Mouse (Mus musculus) stomach, embryonic 16.5 days (tissue): ENCODE measurements around the gene Vangl1. TPM values are rescaled to one million over a fixed set of nuclear protein-coding genes. Genes with fewer than 3 reads are reported as not detected.

Source experiments
- ATAC-seq: fragments of 200-750 bp; cut with Nextera tagmentation; 2 replicates; pipeline ENCODE4 v1.8.0; 2017; ENCODE audit warnings: moderate number of reproducible peaks, moderate TSS enrichment; ENCODE audit not compliant: insufficient read depth, low FRiP score
- H3K27ac ChIP-seq: fragments of 300-500 bp; sonication (generic); 2 replicates; pipeline ENCODE4 v1.5.1; 2014; ENCODE audit warnings: low read length
- H3K27me3 ChIP-seq: fragments of 300-500 bp; sonication (generic); 2 replicates; pipeline ENCODE4 v1.6.1; 2014; ENCODE audit warnings: low read length, control low read depth, mixed read lengths; ENCODE audit not compliant: control insufficient read depth, insufficient read depth
- H3K36me3 ChIP-seq: fragments of 300-500 bp; sonication (generic); 2 replicates; pipeline ENCODE4 v1.6.1; 2014; ENCODE audit warnings: low read length; ENCODE audit not compliant: control insufficient read depth, insufficient read depth
- H3K4me1 ChIP-seq: fragments of 300-500 bp; sonication (generic); 2 replicates; pipeline ENCODE4 v1.6.1; 2014; ENCODE audit warnings: low read length, control low read depth, mixed read lengths; ENCODE audit not compliant: control insufficient read depth, insufficient read depth
- H3K4me2 ChIP-seq: fragments of 300-500 bp; sonication (generic); 2 replicates; pipeline ENCODE4 v1.6.1; 2014; ENCODE audit warnings: low read depth, low read length, mixed read lengths
- H3K4me3 ChIP-seq: fragments of 300-500 bp; sonication (generic); replicated peaks from 2 replicates; pipeline ENCODE4 v1.5.1; 2014; ENCODE audit warnings: mild to moderate bottlenecking, low read length
- H3K9ac ChIP-seq: fragments of 300-500 bp; sonication (generic); 2 replicates; pipeline ENCODE4 v1.6.1; 2014; ENCODE audit warnings: low read length
- H3K9me3 ChIP-seq: fragments of 300-500 bp; sonication (generic); replicated peaks from 2 replicates; pipeline ENCODE4 v1.6.1; 2016; ENCODE audit warnings: low read length, control low read depth; ENCODE audit not compliant: control insufficient read depth
- WGBS: fragments of 180-500 bp; shearing (Covaris S2); extraction: QIAGEN DNeasy Blood & Tissue Kit; methylation state at CpG from one replicate; pipeline ENCODE4 v1.1.7; 2014; 5-methylcytosine and 5-hydroxymethylcytosine counted together
- polyA plus RNA-seq: library from polyadenylated mRNA; unstranded; fragments of >200 nt; fragmentation: Nextera tagmentation; extraction: Ambion mirVana; gene quantifications from 2 replicates; pipeline ENCODE4 v1.2.1, GENCODE M21; 2015

Gene Vangl1
- polyA plus RNA-seq, 1 experiment from 2014 or later: 30.7 TPM

- H3K9ac ChIP-seq: peak overlapping the region; percentile 25; the same call in 1 of the 2 replicates
- H3K27ac ChIP-seq: peak overlapping the region; percentile 75
- 18% methylated on average over 11 of the region's 11 CpGs for WGBS
- no peak for ATAC-seq
- no peaks in the 10 kb centered on the region for H3K36me3 ChIP-seq
- H3K9me3 ChIP-seq: no peaks in the 10 kb centered on the region
- H3K4me3 ChIP-seq: no peak overlapping the region
- peaks cover 64% of the 10 kb centered on the region for H3K4me1 ChIP-seq
- H3K27me3 ChIP-seq: no peaks in the 10 kb centered on the region
- H3K4me2 ChIP-seq: peak overlapping the region; percentile 35
Measured at GRCm38 (mm10) chr3:102194291-102195051, 10.0 kb downstream of the Vangl1 start.

GRCm38 (mm10) chr3:102193488-102194290 is 10.8 kb downstream of the Vangl1 start:
- H3K4me3 ChIP-seq: no peak overlapping the region
- H3K36me3 ChIP-seq: no peaks in the 10 kb centered on the region
- peak; percentile 54; the same call in 1 of the 2 replicates for ATAC-seq
- no peaks in the 10 kb centered on the region for H3K9me3 ChIP-seq
- 18% methylated on average over 20 of the region's 20 CpGs for WGBS
- peak overlapping the region; percentile 75 for H3K27ac ChIP-seq
- H3K27me3 ChIP-seq: no peaks in the 10 kb centered on the region
- peak overlapping the region; percentile 27 for H3K9ac ChIP-seq
- H3K4me1 ChIP-seq: peaks cover 64% of the 10 kb centered on the region
- H3K4me2 ChIP-seq: peak overlapping the region; percentile 35

- H3K4me3 ChIP-seq: no peak overlapping the region
- ATAC-seq: peak; percentile 12; the same call in 1 of the 2 replicates
- peaks cover 55% of the 10 kb centered on the region for H3K4me1 ChIP-seq
- WGBS: 52% methylated on average over 2 of the region's 2 CpGs
- peak overlapping the region; percentile 75; the same call in 1 of the 2 replicates for H3K27ac ChIP-seq
- H3K9me3 ChIP-seq: no peaks in the 10 kb centered on the region
- H3K36me3 ChIP-seq: no peaks in the 10 kb centered on the region
- H3K4me2 ChIP-seq: no peak overlapping the region
- no peaks in the 10 kb centered on the region for H3K27me3 ChIP-seq
- peak overlapping the region; percentile 13; the same call in 1 of the 2 replicates for H3K9ac ChIP-seq
Measured at GRCm38 (mm10) chr3:102192621-102193020, 11.9 kb downstream of the Vangl1 start.

- Histone ChIP-seq H3K4me3 (no peak overlapping the region), H3K27ac (peak overlapping the region; percentile 12), H3K9ac (no peak overlapping the region), H3K4me1 (peaks cover 51% of the 10 kb centered on the region), H3K9me3 (no peaks in the 10 kb centered on the region), H3K36me3 (no peaks in the 10 kb centered on the region), H3K27me3 (no peaks in the 10 kb centered on the region), H3K4me2 (no peak overlapping the region)
- no peak for ATAC-seq
- WGBS: 58% methylated on average over 3 of the region's 3 CpGs
Measured at GRCm38 (mm10) chr3:102191575-102191974, 12.9 kb downstream of the Vangl1 start.

- ATAC-seq: no peak
- H3K4me1 ChIP-seq: peaks cover 45% of the 10 kb centered on the region
- no peaks in the 10 kb centered on the region for H3K36me3 ChIP-seq
- no peak overlapping the region for H3K27ac ChIP-seq
- H3K9me3 ChIP-seq: peaks cover 6% of the 10 kb centered on the region; the same call in 1 of the 2 replicates
- no peak overlapping the region for H3K4me2 ChIP-seq
- H3K9ac ChIP-seq: no peak overlapping the region
- no peak overlapping the region for H3K4me3 ChIP-seq
- H3K27me3 ChIP-seq: no peaks in the 10 kb centered on the region
Measured at GRCm38 (mm10) chr3:102190642-102191041, 13.9 kb downstream of the Vangl1 start.

- Histone ChIP-seq H3K9ac (no peak overlapping the region), H3K36me3 (no peaks in the 10 kb centered on the region), H3K27ac (peak overlapping the region; percentile 41; the same call in 1 of the 2 replicates), H3K4me3 (no peak overlapping the region), H3K9me3 (peaks cover 6% of the 10 kb centered on the region; the same call in 1 of the 2 replicates), H3K27me3 (no peaks in the 10 kb centered on the region), H3K4me2 (no peak overlapping the region), H3K4me1 (peaks cover 39% of the 10 kb centered on the region)
- ATAC-seq: no peak
- WGBS: 38% methylated on average over 4 of the region's 4 CpGs
Measured at GRCm38 (mm10) chr3:102190015-102190414, 14.5 kb downstream of the Vangl1 start.

GRCm38 (mm10) chr3:102188972-102189371 is 15.5 kb downstream of the Vangl1 start:
- Histone ChIP-seq H3K36me3 (no peaks in the 10 kb centered on the region; the same call in 1 of the 2 replicates), H3K27me3 (no peaks in the 10 kb centered on the region), H3K9ac (no peak overlapping the region), H3K4me2 (no peak overlapping the region), H3K4me1 (peaks cover 29% of the 10 kb centered on the region), H3K4me3 (no peak overlapping the region), H3K27ac (peak overlapping the region; percentile 46), H3K9me3 (peaks cover 6% of the 10 kb centered on the region; the same call in 1 of the 2 replicates)
- ATAC-seq: no peak
- 48% methylated on average over 6 of the region's 6 CpGs for WGBS

- H3K4me2 ChIP-seq: no peak overlapping the region
- H3K27me3 ChIP-seq: no peaks in the 10 kb centered on the region
- 62% methylated on average over 4 of the region's 4 CpGs for WGBS
- no peak for ATAC-seq
- H3K9me3 ChIP-seq: peaks cover 6% of the 10 kb centered on the region; the same call in 1 of the 2 replicates
- peaks cover 11% of the 10 kb centered on the region for H3K36me3 ChIP-seq
- no peak overlapping the region for H3K4me3 ChIP-seq
- H3K9ac ChIP-seq: no peak overlapping the region
- peaks cover 13% of the 10 kb centered on the region for H3K4me1 ChIP-seq
- no peak overlapping the region for H3K27ac ChIP-seq
Measured at GRCm38 (mm10) chr3:102187401-102187800, 17.1 kb downstream of the Vangl1 start.

- H3K9me3 ChIP-seq: peaks cover 6% of the 10 kb centered on the region; the same call in 1 of the 2 replicates
- no peak overlapping the region for H3K4me3 ChIP-seq
- 66% methylated on average over 5 of the region's 5 CpGs for WGBS
- ATAC-seq: no peak
- H3K4me1 ChIP-seq: peaks cover 5% of the 10 kb centered on the region; the same call in 1 of the 2 replicates
- peaks cover 21% of the 10 kb centered on the region for H3K36me3 ChIP-seq
- H3K9ac ChIP-seq: no peak overlapping the region
- H3K27me3 ChIP-seq: no peaks in the 10 kb centered on the region
- H3K4me2 ChIP-seq: no peak overlapping the region
- no peak overlapping the region for H3K27ac ChIP-seq
Measured at GRCm38 (mm10) chr3:102184721-102185120, 19.8 kb downstream of the Vangl1 start.
